Mouse (Mus musculus) cerebellum, adult 2 months (tissue): ENCODE measurements at regions not wholly inside any gene's neighbourhood (a gene's known extent, or its start where the extent isn't known, plus 50 kb on each side); places are given as distances from the start of the nearest gene placed in this dataset.

Experiments used
- DNase-seq, 2 experiments: peaks; one replicate each; pipeline ENCODE4 v3.0.0; 2021
- H3K27ac ChIP-seq: fragments of 200-500 bp; 2 replicates; pipeline ENCODE4 v1.5.1; 2012; ENCODE audit warnings: low read length, control low read depth, inconsistent platforms; ENCODE audit not compliant: insufficient read depth
- H3K27me3 ChIP-seq: fragments of 200-500 bp; 2 replicates; pipeline ENCODE4 v1.6.1; 2012; ENCODE audit warnings: inconsistent platforms, mild to moderate bottlenecking, low read length, moderate library complexity; ENCODE audit not compliant: control insufficient read depth, insufficient read depth
- H3K4me1 ChIP-seq: fragments of 200-500 bp; 2 replicates; pipeline ENCODE4 v1.6.1; 2011; ENCODE audit warnings: low read length; ENCODE audit not compliant: control insufficient read depth, insufficient read depth
- H3K4me3 ChIP-seq: fragments of 200-500 bp; replicated peaks from 2 replicates; pipeline ENCODE3; 2011; ENCODE audit warnings: mild to moderate bottlenecking, low read depth, low read length, control low read depth; ENCODE audit not compliant: insufficient read depth
- CTCF ChIP-seq: fragments of 200-500 bp; IDR thresholded peaks from 2 replicates; pipeline ENCODE4 v1.5.1; 2011; ENCODE audit warnings: low read depth, mild to moderate bottlenecking, control low read depth, low read length, moderate library complexity, borderline replicate concordance; ENCODE audit not compliant: insufficient read depth
- POLR2A ChIP-seq: fragments of 200-500 bp; IDR thresholded peaks from 2 replicates; pipeline ENCODE4 v1.6.1; 2011; ENCODE audit warnings: low read length, control low read depth, borderline replicate concordance; ENCODE audit not compliant: insufficient read depth
- WGBS: fragments of 180-500 bp; shearing (Covaris S2); methylation state at CpG from one replicate; pipeline ENCODE4 v1.1.7; 2018; 5-methylcytosine and 5-hydroxymethylcytosine counted together

GRCm38 (mm10) chr16:55378701-55379100 is 80.9 kb upstream of the Zpld1 start:
- no peaks in the 10 kb centered on the region for H3K27me3 ChIP-seq
- WGBS = 88% methylated on average over 3 of the region's 3 CpGs
- TF ChIP-seq CTCF = no peak
- TF ChIP-seq POLR2A = no peak

GRCm38 (mm10) chr16:55375922-55376321 is 78.1 kb upstream of the Zpld1 start:
- 93% methylated on average over 3 of the region's 3 CpGs for WGBS
- TF ChIP-seq POLR2A (no peak), CTCF (no peak)
- no peak for DNase-seq

More at GRCm38 (mm10) chr16:55378701-55379100, 80.9 kb upstream of the Zpld1 start:
- no peak for DNase-seq
- no peak overlapping the region for H3K4me3 ChIP-seq
- no peaks in the 10 kb centered on the region for H3K4me1 ChIP-seq
- no peak overlapping the region for H3K27ac ChIP-seq

GRCm38 (mm10) chr16:55357686-55358085 is 59.9 kb upstream of the Zpld1 start:
- no peak for DNase-seq
- TF ChIP-seq POLR2A = no peak
- TF ChIP-seq CTCF = no peak
- no peaks in the 10 kb centered on the region for H3K27me3 ChIP-seq
- no peak overlapping the region for H3K27ac ChIP-seq
- H3K4me1 ChIP-seq = no peaks in the 10 kb centered on the region
- 42% methylated on average over 4 of the region's 4 CpGs for WGBS
- H3K4me3 ChIP-seq = no peak overlapping the region

More at GRCm38 (mm10) chr16:55375922-55376321, 78.1 kb upstream of the Zpld1 start:
- Histone ChIP-seq H3K4me1 (no peaks in the 10 kb centered on the region), H3K4me3 (no peak overlapping the region), H3K27me3 (no peaks in the 10 kb centered on the region), H3K27ac (no peak overlapping the region)

- H3K4me3 ChIP-seq = no peak overlapping the region
- H3K27me3 ChIP-seq = no peaks in the 10 kb centered on the region
- TF ChIP-seq POLR2A (no peak), CTCF (no peak)
- DNase-seq = no peak
- H3K27ac ChIP-seq = no peak overlapping the region
- H3K4me1 ChIP-seq = no peaks in the 10 kb centered on the region
- WGBS = 7% methylated on average over 3 of the region's 3 CpGs
Measured at GRCm38 (mm10) chr16:55356097-55356496, 58.3 kb upstream of the Zpld1 start.
